Mouse (Mus musculus) limb, embryonic 12.5 days (tissue): Measurements from ENCODE around the gene Chchd3. TPM values are rescaled to one million over a fixed set of nuclear protein-coding genes. Genes with fewer than 3 reads are reported as not detected.

ENCODE experiments used
- ATAC-seq: fragments of 200-750 bp; cut with Nextera tagmentation; 2 replicates; pipeline ENCODE4 v1.8.0; 2017; ENCODE audit warnings: low read depth, moderate TSS enrichment; ENCODE audit not compliant: insufficient number of reproducible peaks, insufficient read depth, low FRiP score, low TSS enrichment
- H3K27ac ChIP-seq: fragments of 300-500 bp; sonication (generic); 2 replicates; pipeline ENCODE4 v1.5.1; 2016; ENCODE audit warnings: mild to moderate bottlenecking, moderate library complexity
- H3K27me3 ChIP-seq: fragments of 300-500 bp; sonication (generic); 2 replicates; pipeline ENCODE4 v1.6.1; 2016; ENCODE audit warnings: mild to moderate bottlenecking, moderate library complexity
- H3K36me3 ChIP-seq: fragments of 300-500 bp; sonication (generic); 2 replicates; pipeline ENCODE4 v1.6.1; 2016; ENCODE audit warnings: mild to moderate bottlenecking, moderate library complexity
- H3K4me1 ChIP-seq: fragments of 300-500 bp; sonication (generic); replicated peaks from 2 replicates; pipeline ENCODE4 v1.6.1; 2016
- H3K4me2 ChIP-seq: fragments of 300-500 bp; sonication (generic); 2 replicates; pipeline ENCODE4 v1.6.1; 2016; ENCODE audit warnings: mild to moderate bottlenecking, moderate library complexity
- H3K4me3 ChIP-seq: fragments of 300-500 bp; sonication (generic); replicated peaks from 2 replicates; pipeline ENCODE4 v1.5.1; 2016; ENCODE audit warnings: mild to moderate bottlenecking
- H3K9ac ChIP-seq: fragments of 300-500 bp; sonication (generic); replicated peaks from 2 replicates; pipeline ENCODE4 v1.6.1; 2016; ENCODE audit warnings: mild to moderate bottlenecking, moderate library complexity
- H3K9me3 ChIP-seq: fragments of 300-500 bp; sonication (generic); 2 replicates; pipeline ENCODE4 v1.6.1; 2016; ENCODE audit warnings: mild to moderate bottlenecking, moderate library complexity
- WGBS: fragments of 180-500 bp; shearing (Covaris S2); methylation state at CpG from one replicate; pipeline ENCODE4 v1.1.7; 2016; 5-methylcytosine and 5-hydroxymethylcytosine counted together
- polyA plus RNA-seq: library from polyadenylated mRNA; unstranded; fragments of >200 nt; fragmentation: Nextera tagmentation; extraction: Ambion mirVana; gene quantifications from 2 replicates; pipeline ENCODE4 v1.2.1, GENCODE M21; 2016

Gene Chchd3
- polyA plus RNA-seq, 1 experiment from 2014 or later: 102 TPM

DNA sequence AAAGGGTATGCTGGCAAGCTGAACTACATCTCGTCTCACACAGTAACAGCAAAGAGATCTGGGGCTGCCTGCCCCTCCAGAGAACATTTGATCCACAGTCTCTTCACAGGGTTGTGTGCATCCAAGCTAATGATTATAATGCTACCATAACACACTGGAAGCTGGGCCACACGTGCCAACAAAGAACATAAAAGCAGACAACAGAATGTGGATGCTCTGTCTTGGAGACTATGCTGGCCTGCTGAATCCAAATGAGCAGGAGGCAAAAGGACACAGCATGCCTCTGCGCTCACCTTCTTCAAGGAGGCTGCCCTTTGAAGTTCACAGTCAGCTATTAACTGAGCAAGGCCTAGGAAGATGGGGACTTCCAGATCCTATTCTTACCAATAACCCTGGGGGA lies 98.6 kb downstream of the Chchd3 start:
- H3K36me3 ChIP-seq: no peaks in the 10 kb centered on the region
- no peak overlapping the region for H3K4me2 ChIP-seq
- H3K9ac ChIP-seq: no peak overlapping the region
- 76% methylated on average over 3 of the region's 3 CpGs for WGBS
- H3K4me1 ChIP-seq: no peaks in the 10 kb centered on the region; the same call in 1 of the 2 replicates
- ATAC-seq: no peak
- no peak overlapping the region for H3K4me3 ChIP-seq
- H3K27ac ChIP-seq: no peak overlapping the region
- H3K27me3 ChIP-seq: no peaks in the 10 kb centered on the region
- H3K9me3 ChIP-seq: no peaks in the 10 kb centered on the region

DNA sequence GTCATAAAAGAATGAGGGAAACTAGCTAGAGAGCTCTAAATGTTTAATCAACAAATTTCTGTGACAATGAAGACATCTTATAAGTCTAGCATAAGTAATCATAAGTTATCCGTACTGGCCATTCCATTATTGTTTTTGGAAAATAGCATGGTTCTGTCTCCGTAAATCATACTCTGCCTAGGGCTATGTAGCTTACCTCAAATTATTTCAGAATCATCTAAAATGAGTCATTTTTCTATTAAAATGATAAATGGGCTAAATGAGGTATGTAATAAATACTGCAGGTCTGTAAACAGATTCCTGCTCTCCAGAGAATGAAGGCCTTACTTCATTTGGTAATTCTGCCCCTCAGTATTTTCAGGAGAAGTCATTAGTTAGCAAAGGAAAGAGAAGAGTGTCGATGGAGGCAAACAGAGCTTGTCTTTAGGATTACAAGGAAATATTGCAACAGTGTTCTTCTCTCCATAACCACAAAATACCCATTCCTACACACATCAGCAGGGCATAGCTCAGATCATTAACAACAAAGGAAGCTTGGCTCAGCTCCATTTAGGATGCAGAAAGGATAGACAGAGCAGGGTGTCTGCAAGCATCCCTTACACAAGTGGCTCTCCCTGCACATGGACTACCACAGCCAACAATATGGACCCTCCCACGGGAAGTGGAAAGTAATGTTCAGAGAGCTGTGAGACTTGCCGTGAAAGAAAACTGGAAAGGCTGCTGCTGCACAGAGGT lies 100.1 kb downstream of the Chchd3 start:
- H3K4me1 ChIP-seq: no peaks in the 10 kb centered on the region; the same call in 1 of the 2 replicates
- no peak for ATAC-seq
- 83% methylated on average over 5 of the region's 5 CpGs for WGBS
- H3K9ac ChIP-seq: no peak overlapping the region
- H3K9me3 ChIP-seq: no peaks in the 10 kb centered on the region
- H3K27ac ChIP-seq: no peak overlapping the region
- no peak overlapping the region for H3K4me3 ChIP-seq
- no peak overlapping the region for H3K4me2 ChIP-seq
- H3K27me3 ChIP-seq: no peaks in the 10 kb centered on the region
- H3K36me3 ChIP-seq: no peaks in the 10 kb centered on the region

DNA sequence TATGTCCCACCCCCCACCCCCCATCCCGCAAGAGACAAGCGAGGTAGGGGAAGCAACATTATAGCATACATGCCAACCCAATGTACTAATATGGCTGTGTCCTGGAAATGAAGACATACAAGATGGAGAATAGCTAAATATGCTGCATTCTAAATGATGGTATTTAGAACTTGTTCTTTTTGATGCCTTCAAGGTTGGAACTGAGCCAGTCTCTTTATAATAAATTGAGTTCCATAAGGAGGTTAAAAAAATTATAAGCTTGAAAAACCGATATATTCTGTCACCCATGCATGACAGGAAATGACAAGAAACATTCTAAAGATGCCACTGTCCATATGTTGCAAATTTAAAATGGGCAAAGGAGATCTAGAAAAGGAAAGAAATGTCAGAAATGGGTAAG lies 104.6 kb downstream of the Chchd3 start:
- 88% methylated on average over 3 of the region's 3 CpGs for WGBS
- H3K9me3 ChIP-seq: no peaks in the 10 kb centered on the region

DNA sequence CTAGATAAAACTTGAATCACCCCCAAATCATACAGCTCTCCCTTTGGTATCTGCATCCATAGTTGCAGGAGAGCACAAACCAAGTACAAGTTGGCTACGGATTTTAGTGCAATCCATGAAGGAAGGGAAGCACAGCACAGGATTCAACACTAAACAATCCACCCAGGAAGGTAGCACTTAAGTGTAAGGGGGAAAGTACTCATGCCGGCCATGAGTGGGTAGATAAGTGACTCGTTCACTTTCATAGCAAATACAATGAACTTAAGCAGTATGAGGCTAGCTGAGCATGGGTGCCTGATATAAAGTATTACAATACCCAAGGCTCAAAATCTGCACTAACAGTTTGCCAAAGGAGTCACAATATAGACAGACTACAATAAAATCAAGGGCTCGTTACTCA lies 109.1 kb downstream of the Chchd3 start:
- H3K9me3 ChIP-seq: no peaks in the 10 kb centered on the region
- no peak overlapping the region for H3K27ac ChIP-seq
- H3K4me3 ChIP-seq: no peak overlapping the region
- peaks cover 15% of the 10 kb centered on the region for H3K4me1 ChIP-seq
- H3K9ac ChIP-seq: no peak overlapping the region
- H3K36me3 ChIP-seq: no peaks in the 10 kb centered on the region
- ATAC-seq: no peak
- H3K27me3 ChIP-seq: no peaks in the 10 kb centered on the region
- 79% methylated on average over 4 of the region's 4 CpGs for WGBS
- H3K4me2 ChIP-seq: no peak overlapping the region

More for the DNA sequence above, 104.6 kb downstream of the Chchd3 start:
- no peak for ATAC-seq
- Histone ChIP-seq H3K4me3 (no peak overlapping the region), H3K27ac (no peak overlapping the region), H3K36me3 (no peaks in the 10 kb centered on the region), H3K9ac (no peak overlapping the region), H3K4me1 (peaks cover under 1% of the 10 kb centered on the region; the same call in 1 of the 2 replicates), H3K27me3 (no peaks in the 10 kb centered on the region), H3K4me2 (no peak overlapping the region)

DNA sequence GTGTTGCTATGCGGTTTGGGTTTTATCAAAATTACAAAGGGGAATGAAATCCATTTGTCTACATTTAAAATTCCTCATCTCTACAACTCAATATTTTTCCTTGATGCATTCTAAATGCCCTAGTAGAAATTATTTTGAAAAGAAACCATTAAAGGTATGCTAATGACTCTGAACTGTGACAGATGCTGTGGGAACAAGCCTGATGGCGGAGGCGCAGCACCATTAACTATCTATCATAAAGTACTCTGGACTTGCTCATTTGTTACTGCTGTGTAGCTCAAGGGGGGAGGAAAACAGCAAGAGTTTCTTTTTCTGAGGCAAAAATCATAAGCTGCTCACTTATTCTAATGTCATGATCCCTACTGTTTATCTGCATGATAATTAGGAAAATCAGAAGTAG lies 110.4 kb downstream of the Chchd3 start:
- H3K9me3 ChIP-seq: no peaks in the 10 kb centered on the region
- ATAC-seq: no peak
- H3K27me3 ChIP-seq: no peaks in the 10 kb centered on the region
- peaks cover 18% of the 10 kb centered on the region for H3K4me1 ChIP-seq
- H3K4me3 ChIP-seq: no peak overlapping the region
- no peak overlapping the region for H3K9ac ChIP-seq
- no peak overlapping the region for H3K27ac ChIP-seq
- no peak overlapping the region for H3K4me2 ChIP-seq
- H3K36me3 ChIP-seq: no peaks in the 10 kb centered on the region
- 81% methylated on average over 3 of the region's 3 CpGs for WGBS

DNA sequence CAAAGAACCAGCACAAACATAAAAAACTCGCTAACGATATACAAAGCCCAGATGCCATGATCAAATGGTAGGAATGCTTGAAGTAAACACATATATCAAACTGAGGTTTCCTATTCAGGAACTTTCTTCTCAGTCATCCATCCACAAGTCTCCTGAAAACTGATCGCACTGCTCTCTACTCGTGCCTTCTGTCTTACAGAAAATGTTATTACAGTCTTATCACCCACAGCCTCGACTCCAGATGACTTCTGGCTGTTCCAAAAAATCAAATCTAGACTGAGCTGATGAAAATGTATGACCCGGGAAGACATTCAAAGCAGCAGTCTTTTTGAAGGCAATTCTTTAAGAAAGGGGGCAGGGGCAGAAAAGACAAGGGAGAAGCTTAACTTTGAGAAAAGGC lies 112.8 kb downstream of the Chchd3 start:
- H3K4me2 ChIP-seq: no peak overlapping the region
- ATAC-seq: no peak

DNA sequence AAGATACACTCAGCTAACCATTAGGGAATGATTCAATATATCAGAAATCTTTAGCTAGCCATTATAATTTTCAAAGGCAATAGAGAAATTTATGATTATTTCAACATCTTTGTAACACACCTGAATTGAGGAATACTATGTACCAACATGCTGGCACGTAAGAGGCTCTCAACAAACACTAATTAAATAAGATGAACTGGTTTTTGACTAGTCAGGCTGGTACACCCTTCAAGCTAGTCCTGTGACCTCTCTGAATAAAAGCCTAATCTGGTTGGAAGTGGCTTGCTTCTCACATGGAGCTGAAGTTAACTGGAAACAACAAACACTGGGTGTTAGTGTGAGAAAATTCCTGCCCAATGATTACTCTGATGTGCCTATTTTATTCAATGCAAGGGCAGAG lies 115.1 kb downstream of the Chchd3 start:
- no peak overlapping the region for H3K4me3 ChIP-seq
- H3K27me3 ChIP-seq: peaks cover 9% of the 10 kb centered on the region
- WGBS: 88% methylated on average over 1 of the region's 1 CpGs
- no peak overlapping the region for H3K4me2 ChIP-seq
- H3K36me3 ChIP-seq: no peaks in the 10 kb centered on the region
- H3K9me3 ChIP-seq: no peaks in the 10 kb centered on the region
- peaks cover 20% of the 10 kb centered on the region for H3K4me1 ChIP-seq
- no peak overlapping the region for H3K27ac ChIP-seq
- no peak overlapping the region for H3K9ac ChIP-seq
- ATAC-seq: no peak

More for the DNA sequence above, 112.8 kb downstream of the Chchd3 start:
- Histone ChIP-seq H3K27me3 (no peaks in the 10 kb centered on the region), H3K9me3 (no peaks in the 10 kb centered on the region), H3K4me3 (no peak overlapping the region), H3K27ac (no peak overlapping the region), H3K4me1 (peaks cover 18% of the 10 kb centered on the region), H3K9ac (no peak overlapping the region), H3K36me3 (no peaks in the 10 kb centered on the region)
- WGBS: 61% methylated on average over 6 of the region's 6 CpGs

DNA sequence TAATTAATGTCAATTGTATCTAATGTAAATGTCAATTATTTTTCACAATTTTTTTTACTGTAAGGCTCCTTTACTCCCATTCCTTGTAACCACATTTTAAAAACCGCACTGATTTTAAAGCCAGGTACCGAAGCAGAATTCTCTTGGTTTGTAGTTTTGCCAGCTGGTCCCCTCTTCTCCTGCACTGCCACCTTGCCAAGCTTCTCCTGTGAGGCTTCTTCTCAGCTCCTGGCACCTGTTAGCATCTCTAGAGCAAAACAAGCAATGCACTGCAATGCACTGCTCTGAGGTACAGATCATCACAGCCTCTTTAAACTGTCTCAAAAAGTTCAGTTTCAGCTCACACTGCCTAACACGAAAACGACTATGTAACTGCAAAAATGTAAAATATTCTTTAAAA lies 116.4 kb downstream of the Chchd3 start:
- Histone ChIP-seq H3K27me3 (peaks cover 9% of the 10 kb centered on the region), H3K9ac (no peak overlapping the region), H3K27ac (no peak overlapping the region), H3K36me3 (no peaks in the 10 kb centered on the region), H3K4me1 (peaks cover 20% of the 10 kb centered on the region), H3K4me3 (no peak overlapping the region), H3K9me3 (no peaks in the 10 kb centered on the region), H3K4me2 (no peak overlapping the region)
- WGBS: 88% methylated on average over 4 of the region's 4 CpGs
- ATAC-seq: no peak

DNA sequence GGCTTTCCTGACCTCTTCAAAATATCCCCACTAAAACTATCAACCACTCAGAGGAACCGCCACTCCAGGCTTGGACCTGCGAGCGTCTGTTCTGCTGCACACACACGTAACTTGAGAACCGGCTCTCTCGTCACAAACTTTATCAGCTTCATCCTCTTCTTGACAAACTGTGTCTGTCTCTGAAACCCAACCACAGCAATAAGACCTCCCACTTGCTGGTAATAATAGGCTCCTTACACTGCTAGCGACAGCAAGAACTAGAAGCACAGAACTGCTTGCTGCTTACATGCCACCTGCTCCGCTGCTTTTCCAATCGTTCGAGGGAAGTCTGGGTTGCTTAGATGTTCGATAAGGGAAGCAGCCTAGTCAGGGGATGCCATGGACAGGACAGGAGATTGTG lies 119.8 kb downstream of the Chchd3 start:
- WGBS: 40% methylated on average over 11 of the region's 11 CpGs
- no peak overlapping the region for H3K27ac ChIP-seq
- peaks cover 9% of the 10 kb centered on the region for H3K27me3 ChIP-seq
- no peak for ATAC-seq
- no peak overlapping the region for H3K4me3 ChIP-seq
- no peaks in the 10 kb centered on the region for H3K36me3 ChIP-seq
- no peaks in the 10 kb centered on the region for H3K9me3 ChIP-seq
- peaks cover 21% of the 10 kb centered on the region for H3K4me1 ChIP-seq
- no peak overlapping the region for H3K9ac ChIP-seq
- no peak overlapping the region for H3K4me2 ChIP-seq

DNA sequence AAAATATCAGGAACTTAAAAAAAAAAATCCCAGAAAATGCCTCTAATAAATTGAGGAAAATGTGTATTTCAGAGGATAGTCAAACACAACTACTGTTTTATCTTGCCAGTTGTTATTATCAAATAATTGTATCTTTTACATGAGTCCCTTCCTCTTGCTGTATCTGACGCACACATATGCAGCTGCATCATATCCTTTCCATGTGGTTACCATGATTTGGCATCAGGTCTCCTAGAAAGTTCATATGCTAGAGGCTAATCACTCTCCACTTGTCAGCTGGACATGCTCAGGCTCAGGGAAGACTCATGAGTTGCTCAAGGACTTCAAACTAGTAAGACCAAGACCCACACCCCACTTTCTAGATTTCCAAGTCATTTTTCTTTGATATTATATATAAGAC lies 122.4 kb downstream of the Chchd3 start:
- no peak overlapping the region for H3K9ac ChIP-seq
- no peaks in the 10 kb centered on the region for H3K9me3 ChIP-seq
- no peak for ATAC-seq
- H3K27me3 ChIP-seq: peaks cover 14% of the 10 kb centered on the region
- H3K4me3 ChIP-seq: no peak overlapping the region
- H3K4me2 ChIP-seq: no peak overlapping the region
- no peaks in the 10 kb centered on the region for H3K36me3 ChIP-seq
- WGBS: 82% methylated on average over 1 of the region's 1 CpGs
- H3K27ac ChIP-seq: no peak overlapping the region
- peaks cover 22% of the 10 kb centered on the region for H3K4me1 ChIP-seq

DNA sequence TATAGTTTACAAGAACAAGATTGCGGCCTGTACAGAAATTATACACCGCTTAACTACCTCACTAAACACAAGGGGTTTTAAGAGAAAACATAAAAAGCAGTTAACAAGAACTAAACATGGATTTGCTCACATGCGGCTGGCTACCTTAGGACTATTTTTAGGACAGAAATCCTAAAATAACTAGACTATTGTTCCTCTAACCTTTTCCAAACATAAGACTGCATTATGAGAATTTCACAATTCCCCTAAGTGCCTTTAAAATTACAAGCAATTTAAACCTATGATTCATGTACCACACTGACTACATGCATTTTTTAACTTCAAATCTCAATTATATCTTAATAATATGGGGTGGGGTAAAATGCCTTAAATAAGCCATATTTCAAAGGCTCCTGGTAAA lies 123.3 kb downstream of the Chchd3 start:
- peaks cover 22% of the 10 kb centered on the region for H3K4me1 ChIP-seq
- 18% methylated on average over 3 of the region's 3 CpGs for WGBS

DNA sequence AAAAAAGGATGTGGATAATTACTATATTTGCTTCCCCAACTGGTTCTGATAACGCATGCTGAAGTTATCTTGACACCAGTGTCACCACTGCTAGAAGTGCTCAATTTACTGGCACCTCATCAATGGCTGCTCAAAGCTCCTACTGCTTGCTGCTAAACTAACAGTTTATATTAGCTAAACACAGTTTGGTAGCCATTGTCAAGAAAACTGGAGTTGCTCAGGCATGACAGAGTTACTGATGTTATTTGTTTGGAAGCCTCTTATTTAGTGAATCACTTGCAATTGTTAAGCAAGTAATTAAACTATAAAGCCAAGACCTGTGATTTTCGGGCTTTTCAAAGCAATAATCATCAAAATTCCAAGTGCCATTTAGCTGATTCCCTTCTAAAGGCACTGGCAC lies 123.7 kb downstream of the Chchd3 start:
- ATAC-seq: no peak
- Histone ChIP-seq H3K27me3 (peaks cover 18% of the 10 kb centered on the region), H3K9ac (no peak overlapping the region), H3K9me3 (no peaks in the 10 kb centered on the region), H3K27ac (no peak overlapping the region), H3K4me2 (no peak overlapping the region), H3K36me3 (no peaks in the 10 kb centered on the region), H3K4me1 (peaks cover 25% of the 10 kb centered on the region), H3K4me3 (no peak overlapping the region)
- WGBS: 16% methylated on average over 2 of the region's 2 CpGs

More for the DNA sequence above, 123.3 kb downstream of the Chchd3 start:
- Histone ChIP-seq H3K4me3 (no peak overlapping the region), H3K36me3 (no peaks in the 10 kb centered on the region), H3K9me3 (no peaks in the 10 kb centered on the region), H3K4me2 (no peak overlapping the region), H3K27me3 (peaks cover 18% of the 10 kb centered on the region), H3K27ac (no peak overlapping the region), H3K9ac (no peak overlapping the region)
- peak; percentile 15; the same call in 1 of the 2 replicates for ATAC-seq
